Mouse (Mus musculus): ENCODE measurements at regions not wholly inside any gene's neighbourhood (a gene's known extent, or its start where the extent isn't known, plus 50 kb on each side); places are given as distances from the start of the nearest gene placed in this dataset.

DNA sequence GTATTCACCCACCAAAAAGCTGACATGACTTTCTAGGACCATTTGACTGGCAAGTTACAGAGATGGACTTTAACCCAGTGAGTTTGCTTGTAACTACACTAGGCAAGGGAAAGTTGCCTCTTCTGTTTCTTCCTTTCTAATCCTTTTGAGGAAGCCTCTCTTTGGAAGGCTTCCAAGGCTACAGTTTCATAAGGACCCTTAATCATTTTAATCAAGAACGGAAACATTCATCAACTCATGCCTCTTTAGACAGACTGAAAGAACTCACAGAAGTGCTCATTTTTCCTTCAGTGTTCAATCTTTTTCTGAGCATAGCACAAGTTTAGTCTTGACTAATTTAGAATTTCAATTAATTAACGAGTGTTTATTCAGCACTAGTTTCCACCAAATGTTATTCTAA lies 84.2 kb downstream of the Ddx1 start:
- no peak for DNase-seq (ENCODE audit: low spot score in 2 of 2)

DNA sequence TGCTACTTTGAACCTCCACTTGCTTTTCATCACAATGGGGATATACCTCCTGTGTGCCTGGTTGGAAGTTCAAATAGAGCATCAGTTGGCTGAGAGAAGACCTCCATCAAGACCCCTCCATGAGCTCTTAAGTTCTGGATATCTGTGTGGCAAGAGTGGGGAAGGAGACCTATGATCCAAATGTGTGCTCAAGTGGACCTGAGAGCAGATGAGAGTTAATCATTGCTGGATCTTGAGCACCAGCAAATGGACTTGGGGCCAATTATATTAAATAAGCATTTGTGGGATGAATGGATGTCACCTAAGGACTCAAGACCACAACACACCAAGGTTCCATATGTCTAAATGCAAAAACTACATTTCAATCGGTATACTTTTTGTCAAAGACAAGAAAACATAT lies 88.0 kb downstream of the Ddx1 start:
- no peak for DNase-seq (ENCODE audit: low spot score in 2 of 2)

DNA sequence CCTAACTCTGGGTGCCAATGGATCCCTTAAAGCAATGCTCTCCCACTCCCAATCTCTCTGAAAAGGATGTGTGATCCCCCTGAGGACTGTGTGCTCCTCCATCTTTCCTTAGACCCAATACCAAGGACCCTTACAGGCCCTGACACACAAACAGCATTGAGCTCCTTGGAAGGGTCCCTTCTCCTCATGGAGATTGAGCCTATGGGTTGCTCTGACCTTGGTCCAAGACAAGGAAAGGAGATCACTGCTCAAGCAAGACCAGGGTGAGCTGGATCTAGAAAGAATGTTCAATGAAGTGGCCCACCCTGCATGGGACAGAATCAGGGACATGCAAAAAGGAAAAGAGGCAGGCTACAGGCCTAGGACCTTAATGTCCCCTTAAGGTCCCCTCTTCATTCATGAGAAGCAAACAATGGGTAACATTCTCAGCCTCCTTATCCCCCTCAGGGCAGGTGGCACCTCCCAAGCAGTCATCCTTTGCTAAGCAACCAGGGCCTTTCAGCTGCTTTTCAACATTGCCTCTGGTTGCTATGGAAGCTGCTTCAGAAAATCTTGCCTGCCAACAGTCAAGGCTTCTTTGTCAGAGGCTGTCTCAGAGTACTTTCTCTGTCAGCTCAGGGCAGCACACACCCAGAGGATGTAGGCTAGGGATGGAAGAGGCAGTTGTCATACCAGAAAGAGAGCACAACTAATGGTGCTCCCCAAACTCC lies 89.5 kb downstream of the Ddx1 start:
- peak; percentile 53 to 62 for DNase-seq (ENCODE audit: low spot score in 2 of 2)

DNA sequence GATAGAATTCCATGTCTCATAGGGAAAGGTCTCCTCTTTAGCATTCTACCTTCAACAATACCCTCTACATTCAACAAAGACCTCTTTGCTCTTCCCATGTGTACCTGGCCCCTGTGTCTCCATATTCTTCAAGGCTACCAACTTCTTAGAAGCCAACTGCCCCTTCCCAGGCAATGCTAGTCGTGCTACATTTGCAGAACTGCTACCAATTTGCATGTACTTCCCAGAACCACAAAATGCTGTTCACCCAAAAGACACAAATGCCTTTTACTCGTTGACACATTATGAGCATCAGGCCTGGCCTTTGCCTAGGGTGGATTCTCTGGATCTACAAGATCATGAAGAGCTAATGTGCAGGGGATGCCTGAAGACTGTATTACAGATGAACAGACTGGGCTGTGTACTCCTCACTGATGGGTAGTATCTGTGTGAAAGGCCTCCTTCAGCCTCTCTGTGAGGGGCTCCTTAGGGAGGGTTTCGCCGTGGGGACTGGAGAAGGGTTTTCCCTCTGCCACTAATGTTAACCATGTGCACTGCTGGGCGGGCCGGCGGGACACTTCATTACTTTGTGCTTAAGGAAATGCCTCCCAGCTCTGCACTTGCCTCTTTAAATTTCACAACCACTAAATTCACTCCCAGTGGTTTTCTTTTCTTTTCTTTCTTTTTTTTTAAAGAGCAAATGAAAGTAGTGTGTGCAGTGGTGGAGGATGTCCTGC lies 91.2 kb downstream of the Ddx1 start:
- DNase-seq (ENCODE audit: low spot score in 2 of 2), result no peak

DNA sequence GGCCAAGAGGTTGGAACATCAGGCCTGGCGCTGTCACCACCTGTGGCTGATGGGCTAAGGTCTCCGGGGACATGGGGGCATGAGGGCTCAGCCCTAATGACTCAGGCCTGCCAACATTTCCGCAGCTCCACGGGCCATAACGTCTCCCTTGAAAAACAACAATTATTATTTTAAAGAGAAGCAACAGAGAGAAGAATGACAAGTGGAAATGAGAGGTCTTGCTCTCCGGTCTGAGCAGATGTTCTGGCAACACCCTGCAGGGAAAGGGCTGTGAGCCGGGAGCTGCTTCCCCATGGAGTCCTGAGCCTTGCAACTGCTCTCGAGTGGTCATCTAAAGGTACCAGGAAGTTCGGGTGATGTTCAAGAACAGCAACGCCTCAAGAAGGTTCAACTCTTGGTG lies 91.9 kb downstream of the Ddx1 start:
- DNase-seq (ENCODE audit: low spot score in 2 of 2), result no peak

DNA sequence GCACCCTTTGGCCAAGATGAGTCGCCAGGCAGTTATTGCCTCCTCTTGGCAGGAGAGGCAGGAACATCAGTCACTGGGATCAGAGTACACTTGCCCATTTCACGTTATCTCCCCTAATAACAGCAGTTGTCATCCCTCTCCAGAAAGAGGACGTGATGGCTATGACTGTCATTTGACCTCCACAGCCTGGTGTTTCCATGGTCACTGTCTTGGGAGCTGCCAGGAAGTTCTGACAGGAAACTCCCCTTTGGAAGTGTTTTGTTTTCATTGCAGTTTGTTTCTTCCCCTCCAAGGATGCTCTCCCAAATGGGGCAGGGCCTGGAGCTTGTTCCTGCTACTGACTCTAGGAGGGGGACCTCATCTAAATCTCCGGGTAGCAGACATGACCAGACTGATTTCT lies 98.3 kb downstream of the Ddx1 start:
- no peak for DNase-seq (ENCODE audit: low spot score in 2 of 2)

DNA sequence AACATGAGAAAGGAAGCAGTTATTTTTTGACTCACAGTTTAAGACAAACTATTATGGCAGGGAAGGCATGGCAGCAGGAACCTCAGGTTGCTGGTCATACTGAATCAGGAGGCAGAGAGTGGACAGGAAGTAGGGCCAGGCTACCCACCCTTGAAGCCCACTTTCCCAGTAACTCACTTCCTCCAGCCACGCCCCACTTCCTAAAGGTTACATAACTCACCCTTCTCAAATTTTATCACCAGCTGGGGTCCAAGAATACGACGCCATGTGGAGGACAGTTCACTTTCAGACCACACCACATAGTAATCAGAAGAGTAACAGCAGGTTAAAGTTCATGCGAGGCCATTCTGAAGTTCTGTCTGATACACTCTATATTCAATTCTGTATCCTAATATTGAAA lies 101.8 kb downstream of the Ddx1 start:
- no peak for DNase-seq (ENCODE audit: low spot score in 2 of 2)

DNA sequence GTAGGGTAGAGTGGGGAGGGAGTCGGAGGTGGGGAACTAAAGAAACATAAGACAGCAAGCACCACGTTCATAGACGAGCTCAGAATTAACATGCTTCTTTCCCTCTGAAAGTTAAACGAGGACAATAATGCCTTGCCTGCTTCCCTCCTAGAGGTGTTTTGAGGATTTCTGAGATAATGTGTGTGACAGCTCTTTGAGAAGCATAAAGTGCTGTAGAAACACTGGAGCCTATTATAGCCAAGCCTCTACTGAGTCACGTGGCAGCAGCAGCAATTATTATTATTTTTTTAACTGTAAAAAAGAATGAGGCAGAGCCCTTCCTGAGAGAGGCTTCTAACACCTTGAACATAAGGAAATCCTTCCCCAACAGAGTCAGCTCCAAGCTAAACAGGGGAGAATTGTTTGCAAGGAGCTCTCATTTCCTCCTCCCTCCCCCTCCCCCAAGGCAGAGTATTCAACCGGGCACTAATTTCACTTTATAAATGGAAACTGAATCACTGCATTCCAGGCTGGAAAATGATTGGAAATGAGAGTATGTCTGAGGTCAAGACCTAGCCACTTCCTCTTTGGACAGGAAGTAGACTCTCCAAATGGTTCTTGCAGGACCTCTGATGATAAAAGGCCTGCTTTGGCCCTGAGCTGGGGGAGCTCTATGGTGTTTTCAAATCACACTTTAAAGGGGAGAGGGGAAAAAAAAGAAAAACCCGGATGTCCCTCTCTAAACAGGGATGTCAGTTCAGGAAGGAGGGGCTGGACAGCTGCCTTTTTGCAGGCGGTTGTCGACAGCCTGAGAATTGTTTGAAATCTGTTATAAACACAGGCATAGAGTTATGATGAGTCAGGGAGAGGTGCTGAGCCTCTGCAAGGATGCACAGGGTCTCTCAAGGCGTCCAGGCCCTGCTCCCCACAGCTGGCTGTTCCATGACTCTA lies 103.6 kb downstream of the Ddx1 start:
- no peak for DNase-seq (ENCODE audit: low spot score in 2 of 2)

DNA sequence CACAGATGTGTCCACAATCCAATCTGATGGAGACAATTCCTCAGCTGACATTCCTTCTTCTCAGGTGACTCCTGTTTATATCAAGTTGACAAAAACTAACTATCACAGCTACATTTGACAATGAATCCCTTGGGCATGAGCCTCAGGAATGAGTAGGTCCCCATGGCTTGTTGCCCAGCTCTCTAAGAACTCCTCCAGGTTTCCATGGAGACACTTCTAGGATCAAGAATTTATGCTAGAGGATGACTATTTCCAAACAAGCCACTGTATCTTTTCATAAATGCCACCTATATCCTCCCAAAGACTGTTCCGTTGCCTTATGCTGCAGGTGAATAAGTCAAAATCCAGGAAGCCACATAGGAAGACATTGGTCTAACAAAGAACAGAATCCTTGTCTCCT lies 104.3 kb downstream of the Ddx1 start:
- DNase-seq (ENCODE audit: low spot score in 2 of 2), result peak in 1 of 2 experiments; percentile 23

DNA sequence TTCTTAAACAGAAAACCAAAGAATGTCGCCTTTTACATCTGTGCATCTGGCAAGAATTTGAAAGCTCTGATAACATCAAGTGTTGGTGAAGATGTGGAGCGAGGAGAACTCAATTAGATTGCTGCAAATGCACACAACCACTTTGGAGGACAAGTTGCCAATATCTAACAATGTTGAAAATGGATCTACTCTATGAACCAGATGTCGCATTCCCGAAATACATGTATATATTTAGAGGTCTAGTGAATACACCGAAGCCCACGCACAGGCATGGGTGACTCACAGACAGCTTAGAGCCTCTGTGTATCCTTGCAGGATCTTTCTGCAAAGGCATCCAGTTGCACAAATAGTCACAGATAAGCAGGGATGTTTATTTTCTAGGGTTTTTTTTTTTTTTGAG lies 108.4 kb downstream of the Ddx1 start:
- DNase-seq (ENCODE audit: low spot score in 2 of 2), result peak in 1 of 2 experiments; percentile 82

DNA sequence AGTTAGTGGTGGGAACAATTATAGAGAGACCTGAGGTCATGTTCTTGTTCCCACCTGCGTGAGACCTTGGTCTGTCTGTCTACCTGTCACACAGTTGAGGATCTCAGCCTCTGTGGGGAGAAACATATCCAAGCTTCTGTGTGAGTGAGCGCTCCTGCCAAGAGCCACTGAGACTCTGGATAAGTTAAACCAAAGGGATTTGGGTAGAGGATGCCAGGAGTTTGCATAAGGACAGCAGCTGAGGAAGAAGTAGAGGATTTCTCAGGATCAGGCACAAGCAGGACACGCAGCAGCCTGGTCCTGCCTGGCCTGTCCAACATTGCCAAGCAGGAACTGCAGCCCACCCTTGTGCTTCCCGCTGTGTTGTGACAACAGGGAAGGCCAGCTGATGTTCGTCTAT lies 109.8 kb downstream of the Ddx1 start:
- no peak for DNase-seq (ENCODE audit: low spot score in 2 of 2)

DNA sequence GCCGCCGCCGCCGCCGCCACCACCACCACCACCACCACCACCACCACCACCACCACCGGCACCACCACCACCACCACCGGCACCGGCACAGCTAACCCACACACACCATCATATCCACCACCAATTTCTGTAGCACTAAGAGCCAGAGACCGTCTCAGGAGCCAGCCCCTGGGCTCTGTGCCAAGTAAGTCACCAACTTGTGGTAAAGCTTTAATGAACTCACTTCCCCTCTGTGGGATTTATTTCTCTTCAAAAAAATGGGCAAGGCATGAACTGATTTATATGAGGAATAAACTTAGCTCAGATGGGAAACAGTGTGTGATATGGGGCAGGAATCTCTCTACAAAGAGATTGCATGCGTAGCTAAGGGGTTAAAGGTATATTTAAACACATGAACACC lies 114.8 kb downstream of the Ddx1 start:
- no peak for DNase-seq (ENCODE audit: low spot score in 2 of 2)

DNA sequence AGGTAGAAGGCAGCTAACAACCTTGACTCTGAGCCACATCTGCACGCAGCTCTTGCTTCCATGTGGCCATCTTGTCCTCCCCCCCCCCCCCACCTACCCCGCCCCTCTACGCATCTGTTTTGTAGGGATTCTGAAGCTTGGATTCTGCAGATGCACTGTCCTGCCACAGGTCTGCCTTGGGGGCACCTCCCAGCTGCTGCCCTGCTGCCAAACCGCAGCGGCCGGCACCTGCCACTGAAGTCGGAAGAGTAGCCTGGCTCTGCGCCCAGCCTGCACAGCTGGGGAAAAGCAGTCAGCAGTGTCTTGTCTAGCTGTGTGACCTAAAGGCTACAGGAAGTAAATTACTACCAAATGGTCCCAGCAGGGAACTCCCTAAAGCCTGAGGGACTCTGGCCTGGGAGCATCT lies 119.3 kb downstream of the Ddx1 start:
- DNase-seq (ENCODE audit: low spot score in 2 of 2), result no peak

DNA sequence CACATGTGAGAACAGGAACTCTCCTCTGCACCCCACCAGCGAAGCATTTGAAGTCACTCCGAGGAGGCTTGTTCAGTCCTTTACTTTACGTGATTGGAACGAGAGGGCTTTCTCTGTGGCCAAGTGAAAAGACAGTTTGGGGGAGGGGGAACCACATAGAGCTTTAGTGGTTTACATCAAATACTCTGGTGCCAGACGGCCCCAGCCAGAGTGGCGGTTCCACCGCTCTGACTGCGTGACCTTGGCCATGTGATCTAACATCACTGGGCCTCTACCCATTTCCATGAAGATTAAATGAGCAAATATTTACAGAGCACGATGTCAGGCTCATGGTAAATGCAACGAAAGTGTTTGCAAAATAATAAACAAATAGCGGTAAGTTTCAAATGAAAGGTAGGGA lies 121.6 kb downstream of the Ddx1 start:
- no peak for DNase-seq (ENCODE audit: low spot score in 2 of 2)

DNA sequence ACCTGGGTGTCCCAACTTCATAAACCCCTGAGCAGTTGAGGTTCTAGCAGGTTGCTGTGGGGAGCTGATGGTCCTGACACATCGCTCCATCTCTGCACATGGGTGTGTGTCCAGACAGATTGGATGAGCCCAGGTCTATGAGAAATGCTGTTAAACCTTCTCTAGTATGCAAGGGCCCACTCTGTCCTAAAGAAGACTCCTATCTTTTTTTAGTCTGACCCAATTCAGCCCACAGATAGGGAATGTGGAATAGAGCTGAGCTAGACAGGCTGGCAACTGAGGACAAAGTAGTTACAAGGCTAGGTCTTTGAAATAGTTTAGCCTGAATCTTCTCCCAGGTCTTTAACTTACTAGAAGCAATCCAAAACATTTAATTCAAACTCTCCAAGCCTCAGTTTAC lies 124.0 kb downstream of the Ddx1 start:
- DNase-seq (ENCODE audit: low spot score in 2 of 2), result no peak

DNA sequence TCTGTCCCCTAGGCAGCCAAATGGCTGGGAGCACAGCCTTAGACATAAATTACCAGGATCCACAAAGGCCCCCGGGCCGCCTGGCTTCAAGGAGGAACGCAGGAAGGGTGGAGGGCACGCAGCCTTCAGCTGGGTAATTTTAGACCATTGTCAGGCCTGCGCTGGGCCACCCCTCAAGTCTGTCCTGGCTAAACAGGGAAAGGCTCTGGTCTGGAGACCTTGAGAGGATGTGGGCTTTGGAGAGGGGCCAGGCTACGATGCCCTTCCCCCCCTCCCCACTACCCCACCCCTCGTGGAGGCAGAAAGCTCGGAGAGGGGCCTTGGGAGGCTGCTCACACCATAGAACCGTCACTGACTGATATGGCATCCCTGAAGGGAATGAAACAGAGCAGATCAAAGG lies 126.7 kb downstream of the Ddx1 start:
- no peak for DNase-seq (ENCODE audit: low spot score in 2 of 2)

DNA sequence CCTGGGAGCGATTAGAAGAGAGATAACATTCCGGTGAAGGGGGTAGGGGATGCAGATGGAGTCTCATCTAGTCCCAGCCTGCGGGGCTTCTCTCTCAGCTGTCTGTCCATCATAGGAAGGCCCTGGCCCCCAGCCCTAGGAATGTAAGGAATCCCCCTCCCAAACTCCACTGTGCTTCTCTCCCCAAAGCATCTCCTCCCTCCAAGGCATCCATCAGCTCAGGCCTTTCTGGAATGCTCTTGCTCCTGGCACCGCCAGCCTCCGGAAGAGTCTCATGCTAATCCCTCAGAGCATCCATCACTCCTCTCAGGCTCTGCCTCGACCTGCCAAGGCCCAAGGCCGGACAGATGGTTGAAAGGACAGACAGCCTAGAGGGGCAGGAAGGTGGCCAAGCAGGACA lies 128.4 kb downstream of the Ddx1 start:
- no peak for DNase-seq (ENCODE audit: low spot score in 2 of 2)

DNA sequence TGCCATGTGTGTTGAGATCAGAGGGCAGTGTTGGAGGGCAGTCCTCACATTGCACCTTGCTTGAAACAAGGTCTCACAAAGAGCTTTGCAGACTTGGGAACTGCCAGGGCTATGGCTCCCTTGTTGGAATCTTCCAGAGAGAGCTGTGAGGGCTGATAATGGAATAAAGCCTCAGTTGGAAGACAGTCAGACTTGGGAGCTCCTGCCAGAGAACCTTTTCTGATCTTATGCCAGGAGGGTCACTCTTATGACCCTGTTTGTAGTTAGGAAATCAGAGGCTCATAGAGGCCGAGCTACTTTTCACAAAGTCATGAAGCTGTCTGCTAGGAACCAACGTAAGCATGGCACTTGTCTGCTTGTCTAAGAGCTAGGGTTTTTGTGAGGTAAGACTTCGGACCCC lies 129.4 kb downstream of the Ddx1 start:
- DNase-seq (ENCODE audit: low spot score in 2 of 2), result no peak

DNA sequence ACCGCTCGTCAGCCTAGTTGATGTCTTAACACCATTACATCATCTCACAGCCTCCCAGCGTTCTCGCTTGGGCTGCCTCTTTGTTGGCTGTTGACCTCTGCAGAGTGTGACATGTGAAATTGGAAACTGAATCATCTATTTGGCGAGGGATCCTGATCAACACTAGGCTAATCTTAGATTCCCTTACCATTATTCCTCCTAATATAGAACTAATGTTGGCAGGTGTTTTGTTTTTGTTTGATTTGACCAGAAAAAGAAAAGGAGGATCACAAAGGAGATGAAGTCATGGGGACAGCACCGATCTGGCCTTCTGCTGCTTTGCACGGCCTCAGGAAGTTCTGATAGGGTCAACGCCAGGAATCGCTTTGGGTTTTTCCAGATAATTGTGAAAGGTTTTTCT lies 131.0 kb downstream of the Ddx1 start:
- DNase-seq (ENCODE audit: low spot score in 2 of 2), result no peak

DNA sequence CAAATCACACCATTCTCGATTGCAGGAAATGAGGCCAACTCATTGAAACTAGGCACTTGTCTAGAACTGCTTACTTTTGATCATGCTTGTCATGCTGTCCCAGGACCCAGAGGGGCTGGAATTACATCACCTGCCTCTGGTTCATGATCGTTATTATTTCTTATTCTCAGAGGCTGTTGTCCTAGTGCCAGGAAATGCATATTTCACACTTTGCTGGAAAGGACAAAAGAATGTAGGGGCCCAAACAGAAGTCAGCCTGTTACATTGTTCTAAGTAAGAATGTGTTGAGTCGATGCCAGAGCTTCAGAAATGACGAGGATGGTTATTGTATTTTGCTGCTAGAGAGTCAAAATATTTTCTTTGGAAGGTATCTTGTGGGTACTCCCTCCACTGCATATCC lies 134.7 kb downstream of the Ddx1 start:
- no peak for DNase-seq (ENCODE audit: low spot score in 2 of 2)

DNA sequence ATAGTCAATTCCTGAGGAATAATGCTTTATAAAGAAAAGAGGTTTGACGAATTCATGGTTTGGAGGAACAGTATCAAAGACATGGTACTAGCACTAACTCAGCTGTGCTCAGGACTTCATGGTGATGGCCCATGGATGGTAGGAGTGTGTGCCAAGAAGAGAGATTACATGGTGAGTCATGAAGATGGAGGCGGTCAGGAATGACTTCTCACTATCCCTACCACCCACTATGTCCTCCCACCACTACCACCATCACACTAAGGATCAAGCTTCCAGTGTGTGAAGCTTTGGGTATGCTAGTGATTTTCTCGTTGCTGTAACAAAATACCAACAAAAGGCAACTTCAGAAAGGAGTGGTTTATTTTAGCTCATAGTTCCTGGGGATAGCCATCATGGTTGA lies 142.1 kb downstream of the Ddx1 start:
- no peak for DNase-seq (ENCODE audit: low spot score in 2 of 2)
